Mouse (Mus musculus) urinary bladder, postnatal 25 days (tissue): ENCODE measurements at regions not wholly inside any gene's neighbourhood (a gene's known extent, or its start where the extent isn't known, plus 50 kb on each side); places are given as distances from the start of the nearest gene placed in this dataset.
A peak's percentile ranks its signal among the peaks of the same experiment; 100 is the strongest.

ENCODE experiments used
- DNase-seq: peaks from one replicate; pipeline ENCODE4 v3.0.0; 2022; ENCODE audit warnings: low spot score

DNA sequence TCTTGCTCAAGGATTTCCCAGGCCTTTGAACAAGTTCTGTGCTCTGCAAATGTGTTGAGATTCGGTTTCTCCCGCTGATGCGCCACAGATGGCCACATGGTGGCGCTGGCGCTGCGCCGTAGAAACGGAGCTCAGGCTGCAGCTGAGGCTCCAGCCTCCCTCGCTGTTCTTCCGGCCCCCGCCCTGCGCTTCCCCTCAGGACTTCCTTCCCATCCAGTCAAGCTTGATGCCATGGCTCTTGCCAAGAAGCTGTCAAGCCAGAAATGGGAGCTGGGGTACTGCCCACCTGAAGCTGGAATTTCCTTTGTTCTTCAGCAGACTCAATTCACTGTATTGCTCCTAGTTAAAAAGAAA lies 263.9 kb downstream of the Mpdz start:
- DNase-seq: peak; percentile 85

- DNase-seq: no peak
These were observed 226.5 kb downstream of the Mpdz start for GRCm38 (mm10) chr4:81216123-81216522.

DNA sequence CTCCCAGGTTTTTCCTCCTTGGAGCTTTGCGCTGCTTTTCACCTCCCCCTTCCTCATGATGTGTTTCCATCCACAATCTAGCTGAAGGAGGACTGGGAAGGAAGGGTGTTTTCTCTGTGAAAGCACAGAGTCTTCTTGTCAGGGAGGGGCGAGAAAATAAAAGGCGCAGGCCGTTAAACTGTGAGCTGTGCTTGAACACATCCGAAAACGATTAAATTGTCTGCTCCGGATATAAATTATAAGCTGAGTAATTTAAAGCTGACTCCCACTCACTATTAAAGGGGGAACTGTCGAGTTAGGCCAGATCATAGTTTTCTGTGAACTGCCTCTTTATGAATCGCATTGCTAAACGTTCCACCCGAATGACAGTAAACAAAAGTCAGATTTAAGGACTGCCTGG lies 224.6 kb downstream of the Mpdz start:
- DNase-seq: no peak

- no peak for DNase-seq
These were observed 220.6 kb downstream of the Mpdz start for GRCm38 (mm10) chr4:81222034-81222433.

DNA sequence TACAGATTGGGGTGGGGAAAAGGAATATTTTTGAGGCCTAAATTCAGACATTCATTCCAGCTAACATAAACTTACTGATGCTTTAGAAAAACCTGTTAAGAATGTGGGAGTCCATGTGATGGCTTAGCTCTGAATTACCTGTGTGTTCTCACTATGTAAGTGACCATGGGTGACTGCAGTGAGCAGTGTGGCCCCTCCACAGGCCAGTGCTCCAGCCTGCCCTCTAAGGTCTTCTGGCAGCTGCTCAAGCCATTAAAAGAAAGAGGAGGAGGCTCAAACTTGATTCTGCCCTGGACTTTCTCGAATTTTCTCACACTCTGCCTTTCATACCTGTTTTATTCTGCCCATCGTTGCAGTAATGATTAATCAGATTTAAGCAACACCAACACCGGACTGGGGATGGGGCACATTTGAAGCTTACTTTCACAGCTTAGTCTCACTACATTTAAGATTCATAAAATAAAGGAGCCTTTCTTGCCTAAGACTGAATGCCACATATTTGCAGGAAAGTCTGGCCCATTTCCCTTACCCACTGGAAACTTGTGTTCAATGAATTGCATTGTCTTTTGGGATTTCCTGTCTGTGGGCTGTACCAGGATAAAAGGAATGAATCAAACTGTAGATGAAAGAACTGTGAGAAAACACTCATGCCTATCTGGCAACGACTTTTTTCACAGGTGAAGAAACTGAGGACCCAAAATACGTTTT lies 220.0 kb downstream of the Mpdz start:
- no peak for DNase-seq
